Mouse (Mus musculus) G1E (cell line): Measurements from ENCODE around the gene Pde4c. TPM values are rescaled to one million over a fixed set of nuclear protein-coding genes. Genes with fewer than 3 reads are reported as not detected.

Source experiments
- ATAC-seq: 2 replicates; pipeline ENCODE4 v1.8.0; 2016; ENCODE audit warnings: mild to moderate bottlenecking; ENCODE audit not compliant: insufficient number of reproducible peaks, poor library complexity, low FRiP score, severe bottlenecking; ENCODE audit errors: extremely low read depth
- DNase-seq: peaks from one replicate; pipeline ENCODE4 v3.0.0; 2012; ENCODE audit warnings: low spot score
- H3K27me3 ChIP-seq: 2 replicates; pipeline ENCODE4 v1.6.1; 2012; ENCODE audit warnings: mild to moderate bottlenecking, low read length, inconsistent platforms; ENCODE audit not compliant: insufficient read depth
- H3K36me3 ChIP-seq: replicated peaks from 2 replicates; pipeline ENCODE3; 2012; ENCODE audit warnings: mild to moderate bottlenecking, inconsistent platforms
- H3K4me1 ChIP-seq: 2 replicates; pipeline ENCODE4 v1.6.1; 2012; ENCODE audit warnings: low read depth, low read length, inconsistent platforms, mixed read lengths; ENCODE audit not compliant: insufficient read depth
- H3K4me3 ChIP-seq: 2 replicates; pipeline ENCODE4 v1.5.1; 2012; ENCODE audit warnings: low read depth, mild to moderate bottlenecking, inconsistent platforms, low read length, moderate library complexity, mixed read lengths
- H3K9me3 ChIP-seq: replicated peaks from 2 replicates; pipeline ENCODE4 v1.6.1; 2012; ENCODE audit warnings: inconsistent platforms
- CTCF ChIP-seq: IDR thresholded peaks from 2 replicates; pipeline ENCODE4 v1.5.1; 2012; ENCODE audit warnings: low read depth, low read length, inconsistent platforms, mixed read lengths
- GATA1 ChIP-seq: IDR thresholded peaks from 2 replicates; pipeline ENCODE4 v1.6.1; 2012; ENCODE audit warnings: borderline replicate concordance, low read length, inconsistent platforms, mixed read lengths
- GATA2 ChIP-seq: IDR thresholded peaks from 2 replicates; pipeline ENCODE4 v1.6.1; 2012; ENCODE audit warnings: low read depth, low read length, inconsistent platforms, borderline replicate concordance
- POLR2AphosphoS5 ChIP-seq: IDR thresholded peaks from 2 replicates; pipeline ENCODE4 v1.6.1; 2012; ENCODE audit warnings: low read depth, low read length, inconsistent platforms; ENCODE audit not compliant: insufficient replicate concordance
- TAL1 ChIP-seq: conservative IDR thresholded peaks from 2 replicates; pipeline ENCODE4 v1.6.1; 2012; ENCODE audit warnings: low read depth, low read length, inconsistent platforms, mixed read lengths
- polyA plus RNA-seq: library from polyadenylated mRNA; stranded (reverse); fragments of >175 nt; gene quantifications from 2 replicates; pipeline ENCODE4 v1.2.3, GENCODE M21; 2012
- total RNA-seq, 2 experiments: library from RNA; stranded (forward) in 1 of 2; stranded (reverse) in 1 of 2; fragments of 200-1000 nt in 1 of 2; fragments of >200 nt in 1 of 2; fragmentation: Nextera tagmentation in 1 of 2; gene quantifications; 2 replicates each; pipeline ENCODE4 v1.2.3; 2014 to 2017

The Pde4c gene
- total and polyA plus RNA-seq, 3 experiments = 0.22 to 0.95 TPM; not detected in 1

- Histone ChIP-seq H3K9me3 (no peaks in the 10 kb centered on the region), H3K4me3 (peak overlapping the region; percentile 97), H3K36me3 (peaks cover 82% of the 10 kb centered on the region), H3K4me1 (peaks cover 93% of the 10 kb centered on the region), H3K27me3 (no peaks in the 10 kb centered on the region)
- ATAC-seq (no peak), DNase-seq (no peak)
- TF ChIP-seq TAL1 (no peak), CTCF (no peak), GATA1 (no peak), POLR2AphosphoS5 (no peak), GATA2 (no peak)
These were observed 52.5 kb downstream of the Pde4c start for GRCm38 (mm10) chr8:70775851-70776495.

GRCm38 (mm10) chr8:70776496-70777444 lies 53.2 kb downstream of the Pde4c start, which contains the start of gene Pik3r2:
Pik3r2 (minus strand) TSS chr8:70776713.
- peak; percentile 82 for ATAC-seq
- TF ChIP-seq CTCF = no peak
- no peak; the same call in 1 of the 2 replicates for TF ChIP-seq POLR2AphosphoS5
- no peak for TF ChIP-seq GATA2
- H3K36me3 ChIP-seq = peaks cover 82% of the 10 kb centered on the region
- DNase-seq = peak; percentile 87
- H3K9me3 ChIP-seq = no peaks in the 10 kb centered on the region
- no peaks in the 10 kb centered on the region for H3K27me3 ChIP-seq
- peaks cover 90% of the 10 kb centered on the region for H3K4me1 ChIP-seq
- H3K4me3 ChIP-seq = peak within 1 kb of the TSS; percentile 97

- Histone ChIP-seq H3K4me3 (peak overlapping the region; percentile 65; the same call in 1 of the 2 replicates), H3K27me3 (no peaks in the 10 kb centered on the region), H3K4me1 (peaks cover 66% of the 10 kb centered on the region), H3K9me3 (no peaks in the 10 kb centered on the region), H3K36me3 (peaks cover 79% of the 10 kb centered on the region)
- no peak for ATAC-seq
- TF ChIP-seq POLR2AphosphoS5 (no peak), CTCF (no peak), TAL1 (no peak), GATA1 (no peak), GATA2 (no peak)
- DNase-seq = no peak
These were observed 56.6 kb downstream of the Pde4c start for GRCm38 (mm10) chr8:70780093-70780492.

GRCm38 (mm10) chr8:70786291-70787050 lies 63.0 kb downstream of the Pde4c start:
- H3K36me3 ChIP-seq = peaks cover 95% of the 10 kb centered on the region
- no peak for ATAC-seq
- H3K27me3 ChIP-seq = no peaks in the 10 kb centered on the region; the same call in 1 of the 2 replicates
- no peak overlapping the region; the same call in 1 of the 2 replicates for H3K4me3 ChIP-seq
- no peak for DNase-seq
- TF ChIP-seq GATA1 (no peak), CTCF (no peak), GATA2 (no peak), POLR2AphosphoS5 (no peak), TAL1 (no peak)
- peaks cover 60% of the 10 kb centered on the region for H3K4me1 ChIP-seq
- H3K9me3 ChIP-seq = no peaks in the 10 kb centered on the region

- Histone ChIP-seq H3K9me3 (no peaks in the 10 kb centered on the region), H3K27me3 (no peaks in the 10 kb centered on the region; the same call in 1 of the 2 replicates), H3K4me3 (no peak overlapping the region), H3K36me3 (peaks cover 90% of the 10 kb centered on the region), H3K4me1 (peaks cover 65% of the 10 kb centered on the region)
- TF ChIP-seq POLR2AphosphoS5 = no peak
- no peak for ATAC-seq
- no peak for DNase-seq
These were observed 63.5 kb downstream of the Pde4c start for GRCm38 (mm10) chr8:70787051-70787445.

GRCm38 (mm10) chr8:70787941-70788667 lies 64.6 kb downstream of the Pde4c start:
- Histone ChIP-seq H3K4me3 (no peak overlapping the region), H3K36me3 (peaks cover 82% of the 10 kb centered on the region), H3K9me3 (no peaks in the 10 kb centered on the region), H3K27me3 (no peaks in the 10 kb centered on the region; the same call in 1 of the 2 replicates), H3K4me1 (peaks cover 73% of the 10 kb centered on the region)
- no peak for ATAC-seq
- TF ChIP-seq GATA1 (no peak), POLR2AphosphoS5 (no peak), CTCF (no peak), TAL1 (no peak), GATA2 (no peak)
- no peak for DNase-seq
